Mouse (Mus musculus) layer of hippocampus, postnatal 25 days (tissue): ENCODE measurements around the gene Fndc3b. TPM values are rescaled to one million over a fixed set of nuclear protein-coding genes. Genes with fewer than 3 reads are reported as not detected.

Experiments used
- DNase-seq, 2 experiments: peaks; one replicate each; pipeline ENCODE4 v3.0.0; 2022; ENCODE audit warnings: mixed read lengths in 2 of 2, low spot score in 1 of 2; ENCODE audit errors: extremely low spot score in 1 of 2
- total RNA-seq, 2 experiments: library from RNA; stranded (reverse); gene quantifications; 2 replicates each; pipeline ENCODE4 v1.2.3; 2021

Gene Fndc3b
- total RNA-seq, 2 experiments from 2014 or later, result 20.2 to 21.6 TPM

GRCm38 (mm10) chr3:27600197-27600596, 110.9 kb downstream of the Fndc3b start:
- no peak for DNase-seq

- no peak for DNase-seq
Measured at GRCm38 (mm10) chr3:27598437-27599382, 112.4 kb downstream of the Fndc3b start.

GRCm38 (mm10) chr3:27593485-27594138, 117.5 kb downstream of the Fndc3b start:
- no peak for DNase-seq

- DNase-seq, result no peak
Measured at GRCm38 (mm10) chr3:27592728-27593484, 118.2 kb downstream of the Fndc3b start.

- DNase-seq, result no peak
Measured at GRCm38 (mm10) chr3:27590823-27591222, 120.3 kb downstream of the Fndc3b start.

GRCm38 (mm10) chr3:27589305-27589704, 121.8 kb downstream of the Fndc3b start:
- no peak for DNase-seq

GRCm38 (mm10) chr3:27588604-27589003, 122.5 kb downstream of the Fndc3b start:
- DNase-seq, result no peak

GRCm38 (mm10) chr3:27584607-27585605, 126.2 kb downstream of the Fndc3b start:
- DNase-seq, result no peak

- no peak for DNase-seq
Measured at GRCm38 (mm10) chr3:27581931-27582840, 128.9 kb downstream of the Fndc3b start.

- no peak for DNase-seq
Measured at GRCm38 (mm10) chr3:27580956-27581355, 130.2 kb downstream of the Fndc3b start.

GRCm38 (mm10) chr3:27579894-27580613, 131.1 kb downstream of the Fndc3b start:
- DNase-seq, result no peak

GRCm38 (mm10) chr3:27579229-27579628, 131.9 kb downstream of the Fndc3b start:
- DNase-seq, result no peak

- no peak for DNase-seq
Measured at GRCm38 (mm10) chr3:27577349-27578025, 133.6 kb downstream of the Fndc3b start.

- DNase-seq, result no peak
Measured at GRCm38 (mm10) chr3:27574241-27574640, 136.9 kb downstream of the Fndc3b start.

GRCm38 (mm10) chr3:27573458-27573857, 137.6 kb downstream of the Fndc3b start:
- DNase-seq, result no peak

GRCm38 (mm10) chr3:27572305-27572704, 138.8 kb downstream of the Fndc3b start:
- DNase-seq, result no peak

- DNase-seq, result no peak
Measured at GRCm38 (mm10) chr3:27565314-27565713, 145.8 kb downstream of the Fndc3b start.
